Mouse (Mus musculus) brain, embryonic 14.5 days (tissue): ENCODE measurements around the gene Zfp93. TPM values are rescaled to one million over a fixed set of nuclear protein-coding genes. Genes with fewer than 3 reads are reported as not detected.

ENCODE experiments used
- DNase-seq: peaks from one replicate; pipeline ENCODE4 v3.0.0-alpha.2; 2011; ENCODE audit warnings: low read depth
- CTCF ChIP-seq: fragments of 200-500 bp; IDR thresholded peaks from 2 replicates; pipeline ENCODE4 v1.5.1; 2012; ENCODE audit warnings: inconsistent platforms, mild to moderate bottlenecking, moderate library complexity, borderline replicate concordance; ENCODE audit not compliant: insufficient read depth, insufficient read length; ENCODE audit errors: extremely low read depth
- POLR2A ChIP-seq: fragments of 200-500 bp; IDR thresholded peaks from 2 replicates; pipeline ENCODE4 v1.6.1; 2012; ENCODE audit warnings: mild to moderate bottlenecking, inconsistent platforms, borderline replicate concordance; ENCODE audit not compliant: poor library complexity, insufficient read depth, insufficient read length, severe bottlenecking; ENCODE audit errors: extremely low read depth
- polyA plus RNA-seq: library from polyadenylated mRNA; depleted of rRNA; stranded (reverse); fragments of >200 nt; gene quantifications from 2 replicates; pipeline ENCODE4 v1.2.3, GENCODE M21; 2012

Zfp93 gene
- polyA plus RNA-seq, 1 experiment = 7.4 TPM

- DNase-seq = no peak
- TF ChIP-seq POLR2A (no peak), CTCF (no peak)
Measured at GRCm38 (mm10) chr7:24295376-24295775, 25.2 kb downstream of the Zfp93 start.

DNA sequence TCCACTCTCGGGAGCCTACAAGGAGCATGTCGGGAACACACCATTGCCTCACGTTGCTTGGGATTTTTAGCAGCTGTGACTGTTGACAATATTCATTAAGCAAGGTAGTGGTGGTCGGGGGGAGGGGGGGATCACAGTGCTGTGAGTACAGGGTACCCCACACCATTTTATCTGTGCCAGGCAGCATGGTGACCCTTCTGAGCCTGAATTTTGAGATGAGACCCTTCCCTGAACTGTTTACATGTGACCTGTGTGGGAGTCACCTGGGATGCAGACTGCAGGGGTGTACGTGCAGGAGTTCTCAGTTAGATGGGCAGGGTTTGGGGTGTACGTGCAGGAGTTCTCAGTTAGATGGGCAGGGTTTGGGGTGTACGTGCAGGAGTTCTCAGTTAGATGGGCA lies 26.2 kb downstream of the Zfp93 start:
- no peak for TF ChIP-seq POLR2A
- TF ChIP-seq CTCF = no peak
- no peak for DNase-seq

DNA sequence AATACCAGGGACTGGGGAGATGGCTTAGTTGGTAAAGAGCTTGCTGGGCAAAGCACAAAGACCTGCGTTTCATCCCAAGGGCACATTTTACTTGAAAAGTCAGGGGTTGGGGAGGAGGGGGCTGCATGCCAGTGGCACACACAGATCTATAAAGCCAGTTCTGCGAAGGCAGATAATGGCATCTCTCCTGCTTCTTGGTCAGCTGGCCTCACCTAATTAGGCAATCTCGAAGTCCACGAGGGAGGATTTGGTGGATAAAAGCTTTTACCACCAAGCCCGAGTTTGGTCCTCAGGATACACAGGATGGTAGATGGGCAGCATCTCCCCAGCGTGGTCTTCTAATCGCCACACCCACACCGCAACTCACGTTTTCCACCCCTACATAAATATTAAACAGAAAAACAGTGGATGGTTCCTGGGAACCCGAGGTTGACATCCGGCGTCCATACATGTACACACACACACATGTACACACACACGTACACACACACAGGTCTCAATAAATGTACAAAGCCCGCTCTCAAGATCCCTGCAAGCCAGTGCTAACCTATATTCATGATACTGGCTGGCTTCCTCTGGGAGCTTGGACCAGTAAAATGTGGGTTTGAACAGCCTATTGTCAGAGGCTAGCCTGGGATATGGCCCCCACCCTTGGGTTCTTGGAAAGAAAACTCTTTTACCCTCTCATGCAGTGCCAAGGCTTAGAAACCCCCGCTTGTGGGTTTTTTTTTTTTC lies 27.3 kb downstream of the Zfp93 start:
- no peak for DNase-seq

DNA sequence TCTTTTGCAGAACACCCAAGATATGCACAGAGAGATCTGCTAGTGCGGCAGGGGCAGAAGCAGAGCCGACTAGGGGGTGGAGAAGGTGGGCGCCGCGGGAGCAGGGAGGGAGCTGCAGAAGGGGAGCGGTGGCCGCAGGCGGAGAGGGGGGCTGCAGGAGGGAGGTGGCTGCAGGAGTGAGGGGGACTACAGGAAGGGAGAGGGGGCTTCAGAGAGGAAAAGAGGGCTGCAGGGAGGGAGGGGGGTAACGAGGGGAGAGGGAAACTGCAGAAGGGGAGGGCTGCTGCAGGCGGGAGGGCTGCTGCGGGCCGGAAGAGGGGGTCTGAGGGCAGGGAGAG lies 28.4 kb downstream of the Zfp93 start:
- no peak for DNase-seq
- TF ChIP-seq POLR2A (no peak), CTCF (no peak)

More for the DNA sequence above, 27.3 kb downstream of the Zfp93 start:
- TF ChIP-seq CTCF (no peak), POLR2A (no peak)

DNA sequence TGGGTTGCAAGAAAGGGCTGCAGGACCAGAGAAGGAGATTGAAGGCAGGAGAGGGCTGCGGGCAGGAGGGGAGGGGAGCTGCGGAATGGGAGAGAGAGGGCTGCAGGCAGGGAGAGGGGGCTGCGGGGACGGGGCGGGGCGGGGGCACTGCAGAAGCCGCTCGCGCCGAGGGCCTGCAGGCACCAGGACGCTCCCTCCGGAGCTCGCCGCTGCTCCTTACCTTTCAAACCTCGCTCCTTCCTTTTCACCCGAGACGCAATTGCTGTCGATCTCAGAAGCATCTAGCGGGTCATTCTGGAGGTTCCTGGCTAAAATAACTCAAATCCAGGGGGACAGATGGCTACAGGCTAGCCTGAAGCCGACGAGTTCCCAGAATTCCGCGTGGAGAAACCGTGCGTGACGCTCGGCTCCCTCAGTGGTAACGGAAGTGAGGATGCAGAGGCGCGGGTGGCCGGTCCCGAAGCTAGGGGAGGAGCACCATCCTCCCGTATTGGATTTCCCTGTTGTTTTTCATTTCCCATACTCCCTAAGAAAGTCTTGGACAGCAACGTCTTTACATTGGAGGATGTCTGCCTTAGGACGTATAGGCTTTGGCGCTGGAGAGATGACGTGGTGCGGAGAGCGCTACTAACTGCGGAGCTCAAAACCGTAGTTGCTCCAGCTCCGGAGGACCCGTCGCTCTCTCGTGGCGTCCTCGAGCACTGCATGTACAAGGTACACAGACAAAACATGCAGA lies 28.9 kb downstream of the Zfp93 start:
- DNase-seq = peak; percentile 98
- TF ChIP-seq CTCF (peak; percentile 60), POLR2A (peak; percentile 11; the same call in 1 of the 2 replicates)

DNA sequence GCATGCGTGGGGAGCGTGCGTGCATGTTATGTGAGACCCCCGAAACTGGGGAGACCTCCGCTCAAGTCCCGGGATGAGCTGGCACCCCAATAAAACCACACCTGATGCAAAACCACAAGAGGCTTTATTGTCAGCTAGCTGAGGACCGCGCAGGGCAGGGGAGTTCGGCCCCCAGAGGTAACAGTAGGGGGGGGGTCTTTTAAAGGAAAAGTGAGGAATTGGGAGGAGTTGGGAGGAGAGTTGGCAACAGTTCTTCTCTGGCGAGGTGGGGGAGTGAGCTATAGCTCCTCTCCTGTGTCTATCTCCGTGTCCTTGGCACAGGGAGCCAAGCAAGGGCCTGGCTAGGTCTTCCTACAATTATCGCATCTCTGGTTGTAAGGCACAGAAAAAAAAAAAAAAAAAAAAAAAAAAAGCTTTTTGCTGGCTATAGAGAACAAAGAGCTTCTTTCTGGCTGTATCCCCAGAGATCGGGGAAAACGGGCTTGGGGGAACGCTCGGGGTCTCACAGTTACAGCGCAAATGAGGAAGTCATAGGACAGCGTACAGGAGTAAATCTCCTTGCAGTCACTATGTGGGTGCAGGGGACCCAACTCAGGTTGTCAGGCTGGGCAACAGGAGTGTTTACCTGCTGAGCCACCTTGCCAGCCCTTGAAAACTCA lies 29.7 kb downstream of the Zfp93 start:
- TF ChIP-seq POLR2A (no peak), CTCF (no peak)
- DNase-seq = peak; percentile 68

DNA sequence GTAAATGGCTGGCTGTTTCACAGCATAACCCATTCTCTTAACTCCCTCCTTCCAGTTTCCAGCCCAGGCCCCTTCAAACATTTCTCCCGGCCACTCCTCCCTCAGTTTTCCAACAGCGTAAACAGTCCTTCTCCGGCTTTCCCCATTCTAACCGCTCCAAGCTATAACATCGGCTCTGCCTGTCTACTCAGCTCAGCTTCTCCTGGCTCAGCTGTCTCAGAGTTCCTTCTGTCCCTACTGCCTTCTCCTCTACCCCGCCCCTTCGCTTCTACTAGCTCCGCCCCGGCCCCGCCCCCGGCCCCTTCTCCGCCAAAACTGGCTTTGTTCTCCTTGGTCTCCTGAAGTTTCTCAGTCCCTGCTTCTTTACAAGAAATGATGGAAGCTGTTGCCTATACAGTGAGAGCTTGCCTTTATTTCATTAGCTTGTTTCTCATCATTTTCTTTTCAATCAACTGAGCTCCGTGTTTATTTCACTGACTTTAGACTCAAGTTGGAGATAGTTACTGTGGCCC lies 30.6 kb downstream of the Zfp93 start, which contains the start of gene Zfp61:
Gene Zfp61 (minus strand): TSS at position 462 of the 512 bp plus-strand sequence.
- peak; percentile 92 for DNase-seq
- TF ChIP-seq POLR2A = peak; percentile 29; the same call in 1 of the 2 replicates
- TF ChIP-seq CTCF = no peak

- no peak for DNase-seq
- no peak for TF ChIP-seq CTCF
- no peak for TF ChIP-seq POLR2A
Measured at GRCm38 (mm10) chr7:24315726-24316566, 45.7 kb downstream of the Zfp93 start.

DNA sequence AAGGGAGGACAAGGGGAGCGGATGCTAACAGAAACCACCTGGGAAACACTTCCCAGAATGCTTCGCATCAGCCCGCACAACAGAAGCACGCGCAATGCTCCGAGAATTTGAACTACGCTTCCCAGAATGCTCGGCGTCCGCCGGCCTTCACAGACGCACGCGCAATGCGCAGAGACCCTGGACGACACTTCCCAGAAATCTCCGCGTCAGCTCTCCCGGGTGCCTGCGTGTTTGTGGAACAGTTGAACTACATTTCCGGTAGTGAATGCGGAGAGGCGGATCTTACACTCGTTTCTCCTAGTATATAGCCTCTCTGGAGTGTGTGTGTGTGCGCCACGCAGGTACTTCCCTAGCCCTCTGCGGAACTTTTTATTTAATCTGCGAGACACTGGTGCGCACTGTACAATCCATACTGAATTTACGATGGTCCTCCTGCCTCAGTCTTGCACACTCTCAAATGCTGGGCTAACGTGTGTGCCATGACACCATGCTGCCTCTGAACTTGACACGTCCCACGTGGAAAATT lies 46.4 kb downstream of the Zfp93 start, which contains the start of gene Zfp94:
Gene Zfp94 (minus strand): TSS at position 100 of the 526 bp plus-strand sequence.
- TF ChIP-seq POLR2A = peak; percentile 30; the same call in 1 of the 2 replicates
- TF ChIP-seq CTCF = no peak
- peak; percentile 99 for DNase-seq

GRCm38 (mm10) chr7:24318942-24319341 lies 48.7 kb downstream of the Zfp93 start:
- no peak for DNase-seq
- TF ChIP-seq CTCF = no peak
- TF ChIP-seq POLR2A = no peak
